In the genomic region with DNA sequence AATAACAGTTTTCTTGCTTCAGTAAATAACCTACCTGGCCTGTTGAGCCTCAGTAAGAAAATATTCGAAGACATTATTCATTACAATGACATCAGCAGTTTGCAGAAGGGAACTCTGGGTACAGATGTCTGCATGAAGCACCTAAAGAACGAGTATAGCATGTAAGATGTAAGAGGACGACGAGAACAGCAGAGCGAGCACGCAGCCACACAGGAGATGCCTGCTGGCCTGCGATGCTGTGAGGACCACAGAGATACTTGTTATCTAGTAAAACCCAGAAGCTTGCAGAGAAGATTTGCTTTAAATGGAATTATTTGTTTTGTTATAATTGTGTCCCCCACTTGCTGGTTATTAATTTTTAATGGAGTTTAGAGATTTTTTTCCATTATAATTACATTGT, we compare ENCODE assay signal across 1 mouse cellular context.
A peak's percentile ranks its signal among the peaks of the same experiment; 100 is the strongest.
TF ChIP-seq lines count a peak whose summit lies in the region.

No protein-coding gene starts in this region.

TF ChIP-seq in MEL, 35 proteins besides CTCF, POLR2A, EP300 and RAD21:
- TF ChIP-seq TCF12 (IDR thresholded peaks at IDR 0.05; ENCODE audit: low read depth, low read length): peak; percentile 85
- no peak for TF ChIP-seq SIN3A (IDR thresholded peaks at IDR 0.05; ENCODE audit: low read length)
- TF ChIP-seq UBTF (IDR thresholded peaks at IDR 0.05; ENCODE audit: borderline replicate concordance, insufficient read depth, low read depth, low read length): no peak
- TF ChIP-seq GABPA (IDR thresholded peaks at IDR 0.05; ENCODE audit: low read depth, low read length): no peak
- no peak for TF ChIP-seq SMC3 (IDR thresholded peaks at IDR 0.05; ENCODE audit: low read depth, low read length)
- TF ChIP-seq TAL1 (IDR thresholded peaks at IDR 0.05; ENCODE audit: low read length): peak; percentile 58
- no peak for TF ChIP-seq POLR2AphosphoS2 (IDR thresholded peaks at IDR 0.05; ENCODE audit: low read length)
- TF ChIP-seq HCFC1 (IDR thresholded peaks at IDR 0.05; ENCODE audit: low read depth, low read length): no peak
- peak; percentile 76 for TF ChIP-seq RCOR1 (IDR thresholded peaks at IDR 0.05; ENCODE audit: low read depth, low read length)
- peak; percentile 74 for TF ChIP-seq GATA1 (IDR thresholded peaks at IDR 0.05; ENCODE audit: low read depth, low read length)
- peak; percentile 67 for TF ChIP-seq ETS1 (IDR thresholded peaks at IDR 0.05; ENCODE audit: low read depth, low read length)
